Mouse (Mus musculus): ENCODE results near the gene Fam234b.

Gene Fam234b

DNA sequence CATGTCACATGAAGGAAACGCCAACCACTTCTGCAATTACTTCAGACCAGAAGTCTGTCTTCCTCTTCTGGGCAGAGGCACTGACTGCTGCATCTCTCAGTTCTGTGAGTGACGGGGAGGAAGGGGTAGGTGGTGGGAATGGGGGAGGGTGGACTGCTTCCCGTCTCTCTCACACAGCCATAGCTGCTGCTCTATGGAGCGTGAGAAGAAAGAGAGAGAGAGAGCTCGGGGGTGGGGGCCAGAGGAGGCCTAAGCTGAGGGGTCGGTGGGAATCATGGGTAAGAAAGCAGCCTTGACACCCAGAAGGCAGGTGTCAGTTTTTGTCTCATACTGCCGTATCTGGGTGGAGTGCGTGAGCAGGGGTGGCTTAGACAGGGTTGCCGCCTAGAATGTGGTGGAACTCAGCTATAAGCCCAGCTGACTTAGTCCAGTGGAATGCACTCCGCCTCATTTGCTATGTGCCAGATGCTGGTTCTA, 30.7 kb downstream of the Fam234b start:
- DNase-seq (ENCODE audit: low spot score), result no peak

DNA sequence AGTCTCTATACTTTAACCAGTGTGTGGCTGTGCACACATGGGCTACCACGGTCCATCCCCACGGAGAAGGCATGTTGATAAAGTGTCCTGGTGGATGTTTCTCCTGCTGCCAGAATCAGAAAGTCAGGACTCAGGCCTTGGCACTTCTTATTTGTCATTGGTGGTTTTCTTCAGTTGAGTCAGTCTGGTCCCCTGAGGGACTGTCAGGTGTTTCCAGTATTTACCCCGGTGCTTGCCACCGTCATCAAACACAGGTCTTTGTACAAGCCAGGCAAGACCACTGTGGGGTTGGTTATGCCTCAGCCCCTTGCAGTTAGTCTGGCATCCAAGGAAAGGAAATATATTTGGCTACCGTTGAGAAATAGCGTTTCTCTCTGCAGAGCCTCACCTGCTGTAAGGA, 32.8 kb downstream of the Fam234b start:
- no peak for DNase-seq (ENCODE audit: low spot score)

DNA sequence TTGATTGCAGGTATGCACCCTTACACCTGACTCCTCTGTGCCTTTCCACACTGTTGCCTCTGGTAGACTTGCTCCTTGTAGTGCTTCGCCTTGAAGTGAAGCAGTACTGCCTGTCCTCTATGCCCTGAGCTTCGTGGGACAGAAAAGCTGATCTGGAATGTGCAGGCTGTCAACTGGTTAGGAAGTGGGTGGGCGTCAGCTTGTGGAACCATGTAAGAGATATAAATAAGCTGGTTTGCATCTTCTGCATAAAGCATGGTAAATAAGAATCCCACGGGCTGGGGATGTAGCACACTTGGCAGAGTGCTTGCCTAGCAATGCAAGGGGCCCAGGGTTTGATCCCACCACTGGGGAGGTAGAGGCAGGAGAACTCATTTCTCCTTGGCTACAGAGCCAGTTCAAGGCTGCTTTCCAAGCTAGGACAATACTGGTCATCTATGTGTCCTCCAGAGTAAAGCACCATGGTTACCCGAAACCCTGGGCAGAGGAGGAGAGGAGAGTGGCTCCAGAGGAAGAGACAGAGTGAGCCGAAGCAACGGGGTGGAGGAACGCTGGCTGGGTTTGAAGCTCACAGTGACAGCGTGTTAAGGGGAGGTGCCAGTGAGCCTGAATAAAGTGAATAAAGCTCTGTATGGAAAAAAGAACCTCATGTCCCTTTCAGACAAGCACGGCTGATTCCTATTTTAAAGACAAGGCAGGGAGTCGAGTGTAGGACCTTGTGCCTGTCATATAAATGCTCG, 34.8 kb downstream of the Fam234b start:
- DNase-seq (ENCODE audit: low spot score), result no peak

DNA sequence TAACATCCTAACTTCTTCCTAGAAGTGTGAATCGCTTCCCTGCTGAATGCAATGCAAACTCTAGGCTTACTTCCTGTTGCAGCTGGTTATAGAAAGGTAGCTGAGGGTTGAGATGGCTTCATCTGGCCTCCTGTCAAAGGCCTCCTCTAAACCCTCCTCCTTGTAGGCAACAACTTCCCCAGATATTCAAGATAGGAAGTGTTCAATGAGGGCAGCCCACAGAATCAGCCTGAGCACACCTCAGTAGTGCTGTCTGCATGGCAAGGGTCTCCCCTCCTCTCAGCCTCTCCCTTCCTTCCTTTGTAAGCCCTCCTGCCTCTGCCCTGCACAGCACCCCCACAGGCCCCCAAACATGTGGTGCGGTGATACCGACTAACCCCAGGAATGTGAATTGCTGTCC, 38.0 kb downstream of the Fam234b start:
- no peak for DNase-seq (ENCODE audit: low spot score)

DNA sequence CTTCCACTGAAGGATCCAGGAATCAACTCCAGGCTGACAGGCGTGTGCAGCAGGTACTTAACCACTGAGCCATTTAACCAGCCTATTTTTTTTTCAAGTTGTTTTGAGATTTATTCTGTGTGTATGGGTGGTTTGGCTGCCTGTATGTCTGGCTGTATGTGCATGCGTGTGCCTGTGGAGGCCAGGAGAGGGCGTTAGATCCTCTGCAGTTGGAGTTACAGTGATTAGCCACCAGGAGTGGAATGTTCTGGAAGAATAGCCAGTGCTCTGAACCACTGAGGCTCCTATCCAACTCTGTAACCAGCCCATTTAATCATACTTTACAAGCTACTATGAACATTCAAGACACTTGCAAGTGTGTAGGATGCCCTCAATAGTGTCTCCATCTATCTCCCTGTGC, 38.8 kb downstream of the Fam234b start:
- no peak for DNase-seq (ENCODE audit: low spot score)

DNA sequence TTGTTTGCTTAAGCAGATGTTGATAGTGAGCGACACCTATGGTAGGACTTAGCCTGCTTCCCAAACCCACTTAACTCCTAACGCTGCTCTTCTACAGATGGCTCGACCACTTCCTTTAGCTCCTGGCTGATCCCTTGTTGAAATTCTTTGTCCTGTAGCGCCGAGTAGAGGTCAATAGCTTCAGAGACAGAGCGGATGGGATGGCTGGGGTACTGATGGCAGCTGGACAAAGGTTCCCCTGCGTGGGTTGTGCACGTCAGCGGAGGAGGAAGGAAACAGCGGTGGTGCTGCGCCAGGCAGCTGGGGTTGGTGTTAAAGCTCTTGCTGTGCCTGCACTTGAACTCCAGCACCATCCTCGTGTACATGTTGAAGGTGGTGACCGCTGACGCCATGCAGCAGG, 39.5 kb downstream of the Fam234b start:
- DNase-seq (ENCODE audit: low spot score), result peak; percentile 23

DNA sequence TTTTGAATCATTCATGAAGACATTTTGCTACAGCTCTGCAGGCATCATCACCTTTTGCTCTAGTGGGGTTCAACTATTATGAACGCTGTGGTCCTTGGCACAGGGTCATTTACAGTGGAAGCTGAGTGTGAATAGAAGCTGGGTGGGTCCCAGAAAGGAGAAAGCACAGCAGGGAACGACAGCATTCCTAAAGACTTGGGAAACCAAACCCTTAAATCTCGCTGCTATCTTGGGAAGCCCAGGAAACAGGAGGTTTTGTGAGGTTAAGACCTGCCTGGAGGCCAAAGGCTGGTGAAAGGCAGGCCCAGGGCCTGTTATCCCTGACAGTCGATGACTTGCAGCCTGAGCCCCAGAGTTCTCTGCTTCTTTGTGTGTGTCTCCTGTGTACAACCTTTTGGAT, 40.4 kb downstream of the Fam234b start:
- DNase-seq (ENCODE audit: low spot score), result no peak

DNA sequence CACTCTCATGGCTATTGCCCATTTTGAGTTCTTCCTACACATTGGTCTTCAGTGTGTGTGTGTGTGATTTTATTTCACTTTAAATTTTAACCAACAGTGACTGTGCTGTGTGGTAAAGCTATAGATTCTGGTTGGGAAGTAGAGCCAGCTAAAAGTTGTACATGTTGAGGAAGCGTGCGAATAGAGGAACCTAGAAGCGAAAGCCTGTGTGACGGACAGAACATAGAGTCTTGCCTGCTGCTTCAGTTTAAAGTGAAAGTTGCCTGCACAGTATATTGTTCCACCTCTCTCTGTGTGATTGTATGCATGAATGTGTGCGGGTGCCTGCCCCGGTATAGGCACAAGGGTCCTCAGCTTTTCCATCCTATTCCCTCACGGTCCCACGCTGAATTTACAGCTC, 42.6 kb downstream of the Fam234b start:
- DNase-seq (ENCODE audit: low spot score), result no peak

DNA sequence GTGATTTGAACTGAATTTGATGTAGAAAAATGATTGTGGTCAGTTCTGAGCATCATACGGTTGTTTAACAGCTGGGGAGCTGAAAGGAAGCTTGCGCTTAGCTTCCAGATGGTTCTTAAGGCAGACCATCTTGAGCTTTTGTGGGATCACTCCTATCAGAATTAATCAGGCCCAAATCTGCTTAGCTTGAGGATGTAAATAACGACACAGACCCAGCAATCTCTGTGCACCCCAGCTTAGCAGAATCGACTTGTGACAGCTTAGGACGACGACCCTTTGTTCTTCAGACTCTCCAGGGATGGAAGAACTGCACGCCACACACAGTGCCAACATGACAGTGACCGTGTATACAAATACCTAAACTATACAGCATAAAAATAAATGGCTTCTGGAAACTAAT, 47.8 kb downstream of the Fam234b start:
- no peak for DNase-seq (ENCODE audit: low spot score)

DNA sequence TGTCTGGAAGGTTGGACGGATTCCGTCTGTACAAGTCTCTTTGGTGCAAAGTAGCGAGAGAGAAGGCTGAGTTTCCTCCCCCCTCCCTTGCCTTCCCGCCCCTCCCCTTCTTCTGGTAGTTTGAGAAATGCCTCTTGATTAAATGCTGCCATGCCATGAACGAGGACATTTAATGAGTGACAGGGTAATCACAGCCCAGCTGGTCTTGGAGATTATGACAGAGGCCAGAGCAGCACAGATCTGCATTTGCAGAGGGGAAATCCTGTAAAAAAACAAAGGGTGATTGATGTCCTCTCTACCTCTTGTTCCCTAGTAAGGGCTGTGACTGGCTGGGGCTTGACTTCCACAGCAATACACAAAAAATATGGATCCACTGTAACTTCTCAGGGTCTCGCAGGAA, 50.1 kb downstream of the Fam234b start:
- DNase-seq (ENCODE audit: low spot score), result no peak

DNA sequence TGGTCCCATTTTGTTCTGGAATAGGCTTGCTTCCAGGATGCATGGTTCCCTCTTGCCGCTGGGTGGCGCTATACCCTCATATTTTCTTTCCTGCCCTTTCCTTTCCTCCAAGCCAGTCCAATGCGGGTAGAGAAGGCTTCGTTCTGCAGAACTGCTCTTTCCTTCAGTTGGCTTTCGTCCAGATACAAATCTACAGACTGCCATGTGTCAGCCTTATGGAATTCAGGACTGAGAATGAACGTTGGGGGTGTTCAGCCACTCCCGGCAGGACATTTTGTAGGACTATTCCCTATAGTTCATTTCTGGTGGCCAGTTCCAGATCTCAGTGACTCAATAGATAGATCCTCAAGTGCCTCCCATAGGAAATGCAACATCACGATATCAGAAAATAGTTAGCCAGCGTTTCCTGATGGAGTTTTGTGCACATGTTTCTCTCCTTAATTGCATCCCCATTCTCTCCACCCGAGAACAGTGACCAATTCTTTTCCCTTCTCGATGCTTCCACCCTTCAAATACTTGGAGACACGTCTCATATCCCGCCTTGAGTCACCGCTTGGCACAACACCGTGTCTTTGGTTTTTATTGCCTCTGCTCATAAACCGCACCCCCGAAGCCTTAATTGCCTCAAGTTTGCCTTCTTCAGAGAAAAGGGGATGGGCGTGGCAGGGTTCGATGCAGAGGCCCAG, 52.2 kb downstream of the Fam234b start:
- peak; percentile 46 for DNase-seq (ENCODE audit: low spot score)

DNA sequence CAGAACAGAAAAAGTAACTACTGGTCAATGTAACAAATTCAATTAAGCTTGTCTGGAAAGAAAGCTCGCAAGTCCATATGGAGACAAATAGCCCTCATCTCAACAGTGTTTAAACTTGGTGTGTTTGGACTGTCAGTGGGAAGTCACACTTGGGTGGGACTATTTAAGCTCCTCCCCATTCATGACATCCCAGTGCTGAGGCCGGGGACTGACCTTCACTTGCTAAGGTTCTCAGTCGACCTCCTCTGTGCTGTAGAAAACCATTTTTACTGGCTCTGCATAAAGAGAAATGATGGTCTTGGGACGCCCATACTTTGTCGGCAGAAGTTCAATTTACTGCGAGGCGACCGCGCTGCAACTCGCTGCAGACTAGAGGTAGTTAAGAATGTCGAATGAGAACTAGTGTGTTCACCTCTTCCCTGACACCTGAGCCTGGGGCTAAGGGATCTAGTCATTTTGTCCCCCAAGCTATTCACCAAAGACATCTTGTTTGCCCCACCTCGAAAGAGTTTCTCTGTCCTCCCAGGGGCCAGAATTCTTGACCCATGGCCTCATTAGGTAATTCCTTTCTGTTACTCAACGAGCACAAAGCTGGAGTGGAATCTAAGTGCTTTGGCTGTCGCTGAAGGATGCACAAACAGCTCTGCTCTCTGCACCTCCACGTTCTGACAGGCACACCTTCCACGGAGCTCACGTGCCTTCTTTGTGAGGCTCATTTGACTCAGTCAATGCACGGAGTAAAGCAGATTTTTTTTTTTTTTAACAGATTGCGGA, 53.3 kb downstream of the Fam234b start:
- no peak for DNase-seq (ENCODE audit: low spot score)

DNA sequence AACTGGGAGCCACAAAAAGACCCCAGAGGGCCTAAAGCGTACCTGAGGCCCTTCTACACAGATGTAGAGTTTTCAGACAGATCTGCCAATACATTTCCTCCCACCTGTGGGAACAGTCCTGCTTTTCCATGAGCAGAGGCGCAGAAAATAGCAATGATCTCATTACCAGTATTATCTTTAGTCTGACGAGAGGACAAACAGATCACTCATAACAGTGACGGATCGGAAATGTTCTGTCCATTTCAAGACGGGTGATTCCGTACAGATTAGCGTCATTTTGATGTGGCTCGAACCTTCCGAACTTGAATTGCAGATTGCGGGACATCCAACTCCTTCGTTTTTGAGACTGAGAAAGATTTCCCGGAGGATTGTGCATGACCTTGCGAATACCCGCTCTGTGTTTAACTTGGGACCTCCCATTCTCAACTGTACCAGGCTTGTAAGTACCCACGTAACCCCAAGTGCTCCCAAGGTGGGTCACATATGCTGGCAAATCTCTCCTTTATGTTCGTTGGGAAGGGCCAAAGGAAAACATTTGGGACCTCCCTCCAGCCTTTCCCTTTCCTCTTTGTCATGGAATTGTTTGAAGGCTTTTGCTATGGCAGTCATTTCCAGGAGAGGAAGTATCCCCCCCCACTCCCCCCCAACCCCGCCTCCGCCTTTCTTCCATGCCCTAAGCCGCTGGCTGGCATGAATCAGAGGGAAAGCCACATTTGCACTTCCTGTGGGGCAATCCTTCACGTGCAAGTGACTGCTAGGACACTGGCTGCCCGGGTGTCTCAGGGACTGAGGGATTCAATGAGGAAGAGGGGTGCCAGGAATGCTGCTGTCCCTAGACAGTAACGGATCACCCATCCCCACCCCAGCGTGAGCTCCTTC, 54.3 kb downstream of the Fam234b start:
- DNase-seq (ENCODE audit: low spot score), result no peak

DNA sequence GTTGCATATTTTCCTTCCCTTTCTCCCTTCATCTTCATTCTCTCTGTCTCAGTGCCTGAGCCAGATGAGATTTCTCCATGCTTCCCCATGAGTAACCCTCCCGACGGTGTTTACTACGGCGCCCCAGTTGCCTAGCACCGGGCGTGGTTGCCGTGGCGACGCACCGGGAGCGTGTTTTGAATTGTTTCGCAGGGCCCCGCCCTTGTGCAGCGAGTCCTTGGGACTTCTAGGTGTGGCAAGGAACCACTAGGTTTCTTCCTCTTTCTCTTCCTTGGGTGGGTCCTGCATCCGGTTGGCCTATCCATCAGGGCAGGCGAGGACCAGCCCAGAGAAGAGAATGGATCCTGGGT, 54.9 kb downstream of the Fam234b start:
- peak; percentile 47 for DNase-seq (ENCODE audit: low spot score)

DNA sequence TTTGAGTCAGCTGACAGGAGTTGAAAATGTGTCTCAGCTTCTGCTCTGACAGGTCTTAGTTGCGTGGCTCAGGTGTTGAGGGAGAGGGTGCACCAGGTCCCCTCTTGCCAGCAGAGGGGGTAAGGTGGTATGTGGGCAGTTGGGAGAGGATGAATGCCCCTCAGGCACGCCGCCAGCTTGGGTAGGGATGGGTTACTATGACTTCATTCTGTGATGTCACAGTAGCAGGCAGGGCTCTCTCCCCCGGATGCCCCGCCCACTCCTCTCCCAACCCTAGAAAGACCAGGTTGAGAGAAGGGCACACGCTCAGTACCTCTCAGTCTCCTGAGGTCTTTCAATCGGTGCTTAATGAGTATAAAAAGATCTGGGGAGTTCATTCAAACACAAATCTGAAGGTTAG, 56.4 kb downstream of the Fam234b start, which contains the start of gene Gsg1:
Gene Gsg1 (minus strand): TSS at position 199 of the 400 bp plus-strand sequence.
- no peak for DNase-seq (ENCODE audit: low spot score)

DNA sequence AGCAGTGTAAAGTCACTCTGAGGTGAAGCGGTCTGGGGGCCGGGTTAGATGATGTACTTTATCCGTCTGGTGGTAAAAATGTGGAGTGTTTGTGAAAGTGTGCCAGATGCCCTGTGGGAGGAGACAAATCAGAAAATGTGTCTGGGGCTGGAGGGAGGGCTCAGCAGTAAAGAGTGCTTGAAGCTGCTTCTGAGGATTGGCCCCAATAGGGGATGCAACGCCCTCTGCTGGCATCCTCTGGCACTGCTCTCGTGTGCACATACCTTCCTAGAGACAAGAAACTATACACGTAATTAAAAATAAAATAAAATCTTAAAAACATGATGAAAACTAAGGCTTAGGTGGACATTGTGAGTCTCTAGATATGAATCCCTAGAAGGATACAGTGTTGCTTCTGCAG, 62.7 kb downstream of the Fam234b start:
- no peak for DNase-seq (ENCODE audit: low spot score)

DNA sequence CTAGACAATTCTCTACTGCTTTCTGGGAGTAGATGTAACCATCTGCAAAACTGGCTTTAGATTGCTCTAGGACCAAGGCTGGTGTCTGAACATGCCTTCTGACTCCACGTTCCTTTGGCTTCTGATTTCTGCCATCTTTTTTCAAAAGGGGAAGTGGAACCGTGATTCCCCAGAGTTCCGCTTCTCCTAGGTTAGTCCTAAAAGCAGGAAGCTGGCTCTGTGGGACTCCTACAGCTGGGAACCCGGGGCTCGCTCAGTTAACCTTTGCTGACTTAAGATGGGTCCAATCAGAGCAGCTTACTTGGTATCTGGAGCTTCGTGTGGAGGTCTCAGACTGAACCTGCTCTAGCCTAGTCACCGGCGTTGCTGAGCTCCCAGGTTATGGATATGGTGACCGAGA, 63.3 kb downstream of the Fam234b start:
- no peak for DNase-seq (ENCODE audit: low spot score)

DNA sequence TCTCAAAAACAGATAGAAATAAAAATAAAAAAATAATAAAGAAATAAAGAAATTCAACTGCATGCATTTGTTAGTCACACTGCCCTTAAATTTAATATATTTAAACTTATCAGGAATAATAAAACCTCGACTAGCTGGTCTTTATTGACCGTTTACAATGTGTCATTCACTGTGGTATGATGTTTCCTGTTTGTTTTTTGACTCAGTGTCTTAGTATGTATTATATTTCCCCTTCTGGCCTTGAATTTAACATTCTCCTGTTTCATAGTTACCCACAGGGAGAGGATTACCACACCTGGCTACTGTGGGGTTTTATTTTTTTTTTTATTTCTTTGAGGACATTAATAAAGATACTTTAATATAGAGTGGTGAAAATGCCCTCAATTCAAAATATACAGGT, 64.8 kb downstream of the Fam234b start:
- no peak for DNase-seq (ENCODE audit: low spot score)

DNA sequence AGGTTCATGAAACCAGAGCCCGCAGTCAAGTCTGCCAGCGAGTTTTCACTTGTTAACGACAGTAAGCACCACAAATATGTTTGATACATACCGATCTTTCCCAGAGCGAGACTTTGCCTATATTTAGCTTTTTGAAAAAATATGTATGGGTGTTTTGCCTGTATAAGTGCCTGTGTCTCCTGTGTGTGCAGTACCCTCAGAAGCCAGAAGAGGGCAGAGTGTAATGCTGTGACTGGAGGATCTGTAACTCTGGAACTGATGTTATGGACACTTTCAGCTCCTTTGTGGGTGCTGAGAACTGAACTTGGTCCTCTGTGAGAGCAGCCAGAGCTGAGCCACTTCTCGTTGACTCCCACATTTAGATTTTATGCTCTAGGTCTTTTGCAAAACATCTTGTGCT, 66.4 kb downstream of the Fam234b start:
- no peak for DNase-seq (ENCODE audit: low spot score)

DNA sequence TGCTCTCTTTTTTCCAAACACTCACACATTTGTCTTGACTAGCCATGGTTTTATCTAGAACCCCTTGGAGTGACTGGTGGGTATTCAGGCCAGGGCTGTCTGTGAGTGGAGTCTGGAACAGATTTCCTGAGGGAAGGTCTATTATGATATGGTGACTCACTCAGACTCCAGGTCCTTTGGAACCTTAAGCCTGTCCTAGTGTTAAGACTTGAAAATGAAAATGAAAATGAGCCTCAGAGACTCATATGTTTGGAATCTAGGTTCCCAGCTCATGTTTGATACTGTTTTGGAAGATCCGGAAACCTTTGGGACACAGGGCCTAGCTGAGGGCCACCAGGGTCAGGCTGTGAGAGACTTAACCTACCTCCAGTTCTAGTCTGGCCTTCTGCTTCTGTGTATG, 68.3 kb downstream of the Fam234b start:
- DNase-seq (ENCODE audit: low spot score), result no peak

DNA sequence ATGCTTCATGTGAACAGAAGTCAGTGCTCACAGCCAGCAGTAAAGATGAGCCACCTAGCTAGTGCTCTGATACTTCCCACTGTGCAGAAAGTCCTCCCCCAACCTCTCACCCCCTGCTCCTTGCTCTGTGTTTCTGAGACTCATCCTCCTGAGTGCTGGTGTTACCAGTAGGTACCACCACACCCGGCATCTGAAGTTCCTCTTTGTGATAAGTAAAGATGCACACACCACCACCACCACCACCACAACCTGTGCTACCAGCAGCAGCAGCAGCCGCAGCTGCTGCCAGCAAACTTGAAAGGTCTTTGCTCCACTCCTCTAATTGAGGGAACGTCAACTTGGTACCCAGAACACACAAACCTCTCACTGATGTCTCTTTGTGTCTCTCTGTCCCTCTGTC, 69.4 kb downstream of the Fam234b start:
- no peak for DNase-seq (ENCODE audit: low spot score)

DNA sequence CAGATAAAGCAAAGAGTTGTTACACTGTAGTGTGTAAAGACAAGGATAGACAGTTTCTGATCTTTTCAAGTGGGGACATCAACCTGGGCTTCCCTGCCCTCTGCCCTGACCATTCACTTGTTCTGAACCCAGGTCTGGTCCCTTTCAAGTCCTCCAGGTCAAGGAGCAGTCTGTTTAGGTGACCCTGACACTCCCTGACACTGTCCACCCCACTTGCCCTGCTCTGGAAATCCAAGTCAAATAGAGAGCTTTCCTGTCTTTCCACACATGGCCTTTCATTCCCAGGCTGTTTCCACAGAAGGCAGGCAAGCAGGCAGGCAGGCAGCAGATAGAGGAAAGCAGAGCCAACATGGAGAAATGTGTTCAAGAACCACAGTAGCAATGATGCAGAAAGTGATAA, 70.6 kb downstream of the Fam234b start:
- no peak for DNase-seq (ENCODE audit: low spot score)
